Mouse (Mus musculus): ENCODE data around the gene Perp. TPM values are rescaled to one million over a fixed set of nuclear protein-coding genes. Genes with fewer than 3 reads are reported as not detected.

Perp gene
- polyA plus RNA-seq, 1 experiment from 2014 or later = 11.8 TPM

DNA sequence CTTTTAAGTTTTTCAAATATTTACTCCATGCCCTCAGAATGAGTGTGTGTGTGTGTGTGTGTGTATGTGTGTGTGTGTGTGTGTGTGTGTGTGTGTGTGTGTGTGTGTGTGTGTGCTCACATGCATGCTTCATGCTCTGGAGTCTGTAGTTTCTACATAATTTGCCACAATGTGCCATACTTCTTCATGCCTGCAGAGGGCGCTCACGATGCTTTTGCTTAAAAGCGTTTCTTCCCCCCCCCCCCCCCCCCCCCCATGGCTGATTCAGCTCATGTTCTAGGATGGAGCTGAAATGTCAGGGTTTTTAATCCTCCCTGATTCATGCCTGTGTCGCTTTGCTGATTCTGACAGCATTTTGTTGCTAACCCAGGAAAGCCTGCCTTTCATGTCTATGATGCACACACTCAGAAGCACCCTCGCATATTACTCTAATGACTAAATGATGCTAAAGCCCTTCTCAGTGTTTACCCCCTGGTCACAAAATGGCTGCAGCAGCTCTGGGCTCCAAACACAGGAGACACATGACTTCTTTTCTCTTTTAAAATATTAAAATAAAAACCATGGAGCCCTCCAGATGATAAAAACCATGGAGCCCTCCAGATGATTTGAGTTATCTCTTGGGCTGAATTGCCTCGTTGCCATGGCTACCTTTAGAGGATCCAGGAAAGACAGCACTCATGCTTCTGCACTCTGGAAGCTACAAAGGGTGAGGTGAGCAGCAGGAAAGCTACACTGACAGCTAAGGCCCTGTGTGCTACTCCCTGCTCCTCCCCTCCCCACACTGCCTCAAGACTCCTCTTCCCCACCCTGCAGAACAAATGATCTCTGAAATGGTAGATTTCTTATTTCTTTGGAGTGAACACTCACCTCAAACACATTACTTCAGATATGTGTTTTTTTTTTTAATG lies 49.7 kb downstream of the Perp start:
- H3K4me1 ChIP-seq (replicated peaks; ENCODE audit: control insufficient read depth, insufficient read depth, low read length) = no peaks in the 10 kb centered on the region
- WGBS = 49% methylated on average over 5 of the region's 6 CpGs
- ATAC-seq (replicated peaks; ENCODE audit: low FRiP score) (no peak), DNase-seq (ENCODE audit: low spot score) (no peak)
- H3K36me3 ChIP-seq (ENCODE audit: control insufficient read depth, insufficient read depth, low read length) = no peaks in the 10 kb centered on the region
- H3K4me3 ChIP-seq (ENCODE audit: low read depth, low read length) = no peak overlapping the region
- no peaks in the 10 kb centered on the region for H3K9me3 ChIP-seq (ENCODE audit: control insufficient read depth, low read length)
- H3K4me2 ChIP-seq (ENCODE audit: low read depth, low read length, severe bottlenecking) = no peak overlapping the region
- no peak overlapping the region for H3K27ac ChIP-seq (ENCODE audit: low read depth, low read length)
- H3K9ac ChIP-seq (ENCODE audit: low read length) = no peak overlapping the region
- no peaks in the 10 kb centered on the region for H3K27me3 ChIP-seq (ENCODE audit: control insufficient read depth, insufficient read depth, low read length)

DNA sequence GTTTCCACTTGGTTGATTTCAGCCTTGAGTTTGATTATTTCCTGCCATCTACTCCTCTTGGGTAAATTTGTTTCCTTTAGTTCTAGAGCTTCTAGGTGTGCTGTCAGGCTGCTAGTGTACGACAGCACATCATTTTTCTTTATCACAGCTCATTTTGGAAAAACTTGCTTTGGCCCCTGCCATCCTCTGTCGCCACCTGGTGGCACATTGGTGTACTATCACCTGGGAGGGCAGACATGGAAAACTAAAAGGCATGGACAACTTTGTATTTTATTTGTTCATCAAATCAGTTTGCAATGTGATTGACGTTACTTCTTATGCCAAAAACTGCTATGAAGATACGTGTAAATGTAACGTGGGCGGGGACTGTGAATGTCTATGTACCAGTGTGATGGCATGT lies 59.3 kb downstream of the Perp start:
- ATAC-seq (replicated peaks; ENCODE audit: low FRiP score) (no peak), DNase-seq (ENCODE audit: low spot score) (peak; percentile 62)
- H3K27ac ChIP-seq (ENCODE audit: low read depth, low read length) = no peak overlapping the region
- H3K4me3 ChIP-seq (ENCODE audit: low read depth, low read length) = no peak overlapping the region
- no peak overlapping the region for H3K4me2 ChIP-seq (ENCODE audit: low read depth, low read length, severe bottlenecking)
- no peaks in the 10 kb centered on the region for H3K4me1 ChIP-seq (replicated peaks; ENCODE audit: control insufficient read depth, insufficient read depth, low read length)
- no peaks in the 10 kb centered on the region for H3K27me3 ChIP-seq (ENCODE audit: control insufficient read depth, insufficient read depth, low read length)
- no peak overlapping the region for H3K9ac ChIP-seq (ENCODE audit: low read length)
- no peaks in the 10 kb centered on the region for H3K9me3 ChIP-seq (ENCODE audit: control insufficient read depth, low read length)
- whole genome bisulfite sequencing = 28% methylated on average over 6 of the region's 6 CpGs
- H3K36me3 ChIP-seq (ENCODE audit: control insufficient read depth, insufficient read depth, low read length) = no peaks in the 10 kb centered on the region

Other genes with a start within 250 kb of the Perp start
- gene Arfgef3, start 101.1 kb upstream of the Perp start, polyA plus RNA-seq (2014; fragmentation: Nextera tagmentation; extraction: Ambion mirVana) = 1.3 and 1.4 TPM in 2 replicates
- 0.17 and 0.28 TPM in 2 replicates for gene Gm4922, start 58.2 kb upstream of the Perp start, polyA plus RNA-seq (2014; fragmentation: Nextera tagmentation; extraction: Ambion mirVana)
- gene Tnfaip3, start 170.6 kb downstream of the Perp start, polyA plus RNA-seq (2014; fragmentation: Nextera tagmentation; extraction: Ambion mirVana) = 1.2 and 1.5 TPM in 2 replicates

Data from forebrain, embryonic 11.5 days (tissue).